Mouse (Mus musculus): Measurements from ENCODE around the gene Rev3l. TPM values are rescaled to one million over a fixed set of nuclear protein-coding genes. Genes with fewer than 3 reads are reported as not detected.

Rev3l gene
- 64.1 and 68.1 TPM in 2 replicates for polyA plus RNA-seq (2014; fragmentation: Nextera tagmentation; extraction: Ambion mirVana)

- WGBS: under 1% methylated on average over 45 of the region's 64 CpGs
- H3K4me1 ChIP-seq (ENCODE audit: control insufficient read depth, insufficient read depth, low read length): peaks cover 9% of the 10 kb centered on the region; the same call in 1 of the 2 replicates
- peak; percentile 97 for DNase-seq
- no peaks in the 10 kb centered on the region for H3K36me3 ChIP-seq (ENCODE audit: control insufficient read depth, insufficient read depth, low read length)
- peak; percentile 85 for ATAC-seq (ENCODE audit: low FRiP score, low TSS enrichment)
- peak within 1 kb of the TSS; percentile 96 for H3K9ac ChIP-seq (replicated peaks; ENCODE audit: low read length)
- H3K4me2 ChIP-seq (ENCODE audit: low read length): peak within 1 kb of the TSS; percentile 67
- peak within 1 kb of the TSS; percentile 100 for H3K27ac ChIP-seq (replicated peaks; ENCODE audit: low read depth, low read length)
- no peaks in the 10 kb centered on the region for H3K9me3 ChIP-seq (ENCODE audit: control insufficient read depth, low read length)
- peak within 1 kb of the TSS; percentile 88 for H3K4me3 ChIP-seq (replicated peaks; ENCODE audit: low read depth, low read length)
- no peaks in the 10 kb centered on the region for H3K27me3 ChIP-seq (ENCODE audit: control insufficient read depth, insufficient read depth, low read length)
Measured at GRCm38 (mm10) chr10:39731736-39732265, at the start of gene Rev3l. Rev3l (plus strand) TSS chr10:39732118.

- 93% methylated on average over 2 of the region's 2 CpGs for WGBS
- H3K4me2 ChIP-seq (ENCODE audit: low read length): no peak overlapping the region
- no peak overlapping the region for H3K9ac ChIP-seq (replicated peaks; ENCODE audit: low read length)
Measured at GRCm38 (mm10) chr10:39682556-39682955, 49.4 kb upstream of the Rev3l start.

DNA sequence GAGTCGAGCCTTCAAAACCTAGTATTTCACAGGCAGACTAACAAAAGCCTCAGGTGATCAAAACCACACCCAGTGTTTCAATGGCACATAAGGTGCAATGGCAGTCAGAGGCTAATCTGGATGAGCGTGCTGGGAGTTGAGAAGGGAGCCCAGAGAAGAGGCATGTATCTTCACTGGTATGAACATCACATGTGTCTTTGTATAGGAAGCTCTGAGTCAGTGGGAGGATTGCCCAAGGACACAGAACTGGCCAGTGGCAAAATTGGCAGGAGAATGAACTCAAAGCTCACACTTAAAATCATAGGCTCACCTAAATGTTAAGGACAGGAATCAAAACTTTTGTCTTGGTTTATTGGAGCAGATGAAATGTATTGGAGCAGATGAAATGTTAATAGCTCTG lies 48.4 kb upstream of the Rev3l start:
- no peak overlapping the region for H3K9ac ChIP-seq (replicated peaks; ENCODE audit: low read length)
- peaks cover 4% of the 10 kb centered on the region; the same call in 1 of the 2 replicates for H3K36me3 ChIP-seq (ENCODE audit: control insufficient read depth, insufficient read depth, low read length)
- no peak overlapping the region for H3K27ac ChIP-seq (replicated peaks; ENCODE audit: low read depth, low read length)
- H3K4me1 ChIP-seq (ENCODE audit: control insufficient read depth, insufficient read depth, low read length): no peaks in the 10 kb centered on the region
- ATAC-seq (ENCODE audit: low FRiP score, low TSS enrichment): no peak
- H3K9me3 ChIP-seq (ENCODE audit: control insufficient read depth, low read length): no peaks in the 10 kb centered on the region
- no peak for DNase-seq
- H3K4me2 ChIP-seq (ENCODE audit: low read length): no peak overlapping the region
- H3K4me3 ChIP-seq (replicated peaks; ENCODE audit: low read depth, low read length): no peak overlapping the region
- no peaks in the 10 kb centered on the region for H3K27me3 ChIP-seq (ENCODE audit: control insufficient read depth, insufficient read depth, low read length)
- 92% methylated on average over 2 of the region's 2 CpGs for WGBS

More at GRCm38 (mm10) chr10:39682556-39682955, 49.4 kb upstream of the Rev3l start:
- H3K27ac ChIP-seq (replicated peaks; ENCODE audit: low read depth, low read length): no peak overlapping the region
- ATAC-seq (ENCODE audit: low FRiP score, low TSS enrichment) (no peak), DNase-seq (no peak)
- no peaks in the 10 kb centered on the region for H3K4me1 ChIP-seq (ENCODE audit: control insufficient read depth, insufficient read depth, low read length)
- H3K36me3 ChIP-seq (ENCODE audit: control insufficient read depth, insufficient read depth, low read length): peaks cover 4% of the 10 kb centered on the region; the same call in 1 of the 2 replicates
- H3K27me3 ChIP-seq (ENCODE audit: control insufficient read depth, insufficient read depth, low read length): no peaks in the 10 kb centered on the region
- no peak overlapping the region for H3K4me3 ChIP-seq (replicated peaks; ENCODE audit: low read depth, low read length)
- no peaks in the 10 kb centered on the region for H3K9me3 ChIP-seq (ENCODE audit: control insufficient read depth, low read length)

- no peaks in the 10 kb centered on the region for H3K4me1 ChIP-seq (ENCODE audit: control insufficient read depth, insufficient read depth, low read length)
- H3K4me2 ChIP-seq (ENCODE audit: low read length): no peak overlapping the region
- no peak for DNase-seq
- no peaks in the 10 kb centered on the region for H3K36me3 ChIP-seq (ENCODE audit: control insufficient read depth, insufficient read depth, low read length)
- ATAC-seq (ENCODE audit: low FRiP score, low TSS enrichment): no peak
- H3K4me3 ChIP-seq (replicated peaks; ENCODE audit: low read depth, low read length): no peak overlapping the region
- H3K9ac ChIP-seq (replicated peaks; ENCODE audit: low read length): no peak overlapping the region
- H3K27me3 ChIP-seq (ENCODE audit: control insufficient read depth, insufficient read depth, low read length): no peaks in the 10 kb centered on the region
- 89% methylated on average over 4 of the region's 4 CpGs for WGBS
- no peaks in the 10 kb centered on the region for H3K9me3 ChIP-seq (ENCODE audit: control insufficient read depth, low read length)
- no peak overlapping the region for H3K27ac ChIP-seq (replicated peaks; ENCODE audit: low read depth, low read length)
Measured at GRCm38 (mm10) chr10:39686811-39687210, 45.1 kb upstream of the Rev3l start.

DNA sequence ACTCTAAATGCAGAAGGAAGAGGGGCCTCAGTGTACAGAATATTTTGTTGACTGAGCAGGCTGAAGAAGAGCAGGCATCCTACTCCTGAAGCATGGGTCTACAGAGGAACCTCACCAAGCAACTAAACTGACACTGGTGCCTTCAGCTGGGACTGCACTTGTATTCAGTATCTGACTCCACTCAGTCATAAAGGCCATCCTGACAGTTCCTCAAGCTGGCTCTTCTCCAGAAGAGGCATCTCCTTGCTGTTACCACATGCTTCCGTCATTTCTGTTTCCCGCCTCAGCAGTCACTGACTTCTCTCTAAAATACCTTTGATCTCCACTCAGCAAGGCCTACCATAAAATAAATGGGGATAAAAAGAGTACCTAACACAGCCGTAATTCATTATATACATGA lies 44.1 kb upstream of the Rev3l start:
- no peak for DNase-seq
- Histone ChIP-seq H3K4me2 (ENCODE audit: low read length) (no peak overlapping the region), H3K9me3 (ENCODE audit: control insufficient read depth, low read length) (no peaks in the 10 kb centered on the region), H3K4me1 (ENCODE audit: control insufficient read depth, insufficient read depth, low read length) (no peaks in the 10 kb centered on the region), H3K4me3 (replicated peaks; ENCODE audit: low read depth, low read length) (no peak overlapping the region), H3K36me3 (ENCODE audit: control insufficient read depth, insufficient read depth, low read length) (no peaks in the 10 kb centered on the region), H3K9ac (replicated peaks; ENCODE audit: low read length) (no peak overlapping the region), H3K27ac (replicated peaks; ENCODE audit: low read depth, low read length) (no peak overlapping the region), H3K27me3 (ENCODE audit: control insufficient read depth, insufficient read depth, low read length) (no peaks in the 10 kb centered on the region)
- WGBS: 79% methylated on average over 3 of the region's 3 CpGs
- ATAC-seq (ENCODE audit: low FRiP score, low TSS enrichment): no peak

- Histone ChIP-seq H3K9ac (replicated peaks; ENCODE audit: low read length) (no peak overlapping the region), H3K4me2 (ENCODE audit: low read length) (no peak overlapping the region), H3K4me1 (ENCODE audit: control insufficient read depth, insufficient read depth, low read length) (no peaks in the 10 kb centered on the region), H3K27me3 (ENCODE audit: control insufficient read depth, insufficient read depth, low read length) (no peaks in the 10 kb centered on the region), H3K36me3 (ENCODE audit: control insufficient read depth, insufficient read depth, low read length) (no peaks in the 10 kb centered on the region), H3K27ac (replicated peaks; ENCODE audit: low read depth, low read length) (no peak overlapping the region), H3K4me3 (replicated peaks; ENCODE audit: low read depth, low read length) (no peak overlapping the region), H3K9me3 (ENCODE audit: control insufficient read depth, low read length) (no peaks in the 10 kb centered on the region)
- ATAC-seq (ENCODE audit: low FRiP score, low TSS enrichment): no peak
- 47% methylated on average over 11 of the region's 11 CpGs for WGBS
- no peak for DNase-seq
Measured at GRCm38 (mm10) chr10:39691351-39692064, 40.4 kb upstream of the Rev3l start.

DNA sequence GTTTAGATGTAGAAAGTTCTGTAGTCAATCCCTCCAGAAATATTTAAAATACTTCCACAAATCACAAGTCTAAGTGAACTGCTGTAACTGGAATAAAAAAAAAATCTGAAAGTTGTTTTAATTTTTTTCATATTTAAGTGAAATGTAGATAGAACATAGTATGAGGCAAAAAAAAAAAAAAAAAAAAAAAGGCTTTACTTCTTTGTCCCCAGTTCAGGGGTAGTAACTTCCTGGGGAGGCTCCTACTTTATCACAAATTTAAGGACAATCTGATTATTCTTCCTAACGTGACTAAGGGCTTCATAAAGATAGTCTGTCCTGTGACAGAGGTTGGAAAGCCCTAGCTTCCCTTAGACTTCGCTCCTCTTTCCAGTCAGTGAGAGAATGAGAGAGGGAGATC lies 39.8 kb upstream of the Rev3l start:
- 79% methylated on average over 2 of the region's 2 CpGs for whole genome bisulfite sequencing

DNA sequence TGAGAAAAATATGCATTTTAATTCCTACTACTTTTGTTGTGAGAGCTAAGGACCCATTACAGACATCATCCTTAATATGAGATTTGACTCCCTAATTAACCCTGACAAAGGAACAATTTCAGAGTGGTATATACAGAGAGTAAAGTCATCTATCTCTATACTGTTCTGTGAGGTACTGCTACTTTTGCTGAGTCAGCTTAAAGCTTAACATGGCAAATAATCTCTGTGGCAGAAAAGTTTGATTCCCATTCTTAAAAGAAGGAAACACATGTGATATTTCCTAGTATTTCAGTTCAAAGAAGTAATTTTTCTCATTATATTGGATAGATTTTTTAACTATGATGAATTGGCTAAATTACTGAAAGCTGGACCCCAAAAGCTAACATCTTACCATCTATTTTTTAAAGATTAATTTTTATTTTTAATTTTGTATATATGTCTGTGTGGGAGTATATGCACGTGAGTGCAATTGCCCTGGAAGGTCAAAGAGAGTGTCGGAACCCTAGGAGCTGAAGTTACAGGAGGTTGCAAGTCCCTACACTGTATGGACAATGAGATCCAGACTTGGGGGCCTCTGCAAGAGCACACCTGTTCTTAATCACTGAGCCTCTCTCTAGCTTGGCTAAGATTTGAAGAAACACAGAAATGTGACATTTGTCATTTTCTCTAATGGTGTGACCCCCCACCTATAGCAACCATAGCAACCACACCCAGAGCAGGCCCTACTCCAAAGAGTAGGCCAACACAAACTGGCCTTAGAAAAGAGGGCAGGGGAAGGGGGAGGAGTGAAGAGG lies 24.0 kb upstream of the Rev3l start:
- Histone ChIP-seq H3K9me3 (ENCODE audit: control insufficient read depth, low read length) (no peaks in the 10 kb centered on the region), H3K36me3 (ENCODE audit: control insufficient read depth, insufficient read depth, low read length) (no peaks in the 10 kb centered on the region), H3K27ac (replicated peaks; ENCODE audit: low read depth, low read length) (no peak overlapping the region), H3K27me3 (ENCODE audit: control insufficient read depth, insufficient read depth, low read length) (no peaks in the 10 kb centered on the region), H3K9ac (replicated peaks; ENCODE audit: low read length) (no peak overlapping the region), H3K4me2 (ENCODE audit: low read length) (no peak overlapping the region), H3K4me1 (ENCODE audit: control insufficient read depth, insufficient read depth, low read length) (no peaks in the 10 kb centered on the region), H3K4me3 (replicated peaks; ENCODE audit: low read depth, low read length) (no peak overlapping the region)
- WGBS: 96% methylated on average over 2 of the region's 2 CpGs
- ATAC-seq (ENCODE audit: low FRiP score, low TSS enrichment) (no peak), DNase-seq (no peak)

More for the DNA sequence above, 39.8 kb upstream of the Rev3l start:
- Histone ChIP-seq H3K4me1 (ENCODE audit: control insufficient read depth, insufficient read depth, low read length) (no peaks in the 10 kb centered on the region), H3K27ac (replicated peaks; ENCODE audit: low read depth, low read length) (no peak overlapping the region), H3K9me3 (ENCODE audit: control insufficient read depth, low read length) (no peaks in the 10 kb centered on the region), H3K4me2 (ENCODE audit: low read length) (no peak overlapping the region), H3K9ac (replicated peaks; ENCODE audit: low read length) (no peak overlapping the region), H3K4me3 (replicated peaks; ENCODE audit: low read depth, low read length) (no peak overlapping the region), H3K27me3 (ENCODE audit: control insufficient read depth, insufficient read depth, low read length) (no peaks in the 10 kb centered on the region), H3K36me3 (ENCODE audit: control insufficient read depth, insufficient read depth, low read length) (no peaks in the 10 kb centered on the region)
- ATAC-seq (ENCODE audit: low FRiP score, low TSS enrichment): no peak
- no peak for DNase-seq

Data from midbrain, embryonic 14.5 days (tissue).